Comparison of ENCODE assay signal across 12 mouse cellular contexts in the genomic region with DNA sequence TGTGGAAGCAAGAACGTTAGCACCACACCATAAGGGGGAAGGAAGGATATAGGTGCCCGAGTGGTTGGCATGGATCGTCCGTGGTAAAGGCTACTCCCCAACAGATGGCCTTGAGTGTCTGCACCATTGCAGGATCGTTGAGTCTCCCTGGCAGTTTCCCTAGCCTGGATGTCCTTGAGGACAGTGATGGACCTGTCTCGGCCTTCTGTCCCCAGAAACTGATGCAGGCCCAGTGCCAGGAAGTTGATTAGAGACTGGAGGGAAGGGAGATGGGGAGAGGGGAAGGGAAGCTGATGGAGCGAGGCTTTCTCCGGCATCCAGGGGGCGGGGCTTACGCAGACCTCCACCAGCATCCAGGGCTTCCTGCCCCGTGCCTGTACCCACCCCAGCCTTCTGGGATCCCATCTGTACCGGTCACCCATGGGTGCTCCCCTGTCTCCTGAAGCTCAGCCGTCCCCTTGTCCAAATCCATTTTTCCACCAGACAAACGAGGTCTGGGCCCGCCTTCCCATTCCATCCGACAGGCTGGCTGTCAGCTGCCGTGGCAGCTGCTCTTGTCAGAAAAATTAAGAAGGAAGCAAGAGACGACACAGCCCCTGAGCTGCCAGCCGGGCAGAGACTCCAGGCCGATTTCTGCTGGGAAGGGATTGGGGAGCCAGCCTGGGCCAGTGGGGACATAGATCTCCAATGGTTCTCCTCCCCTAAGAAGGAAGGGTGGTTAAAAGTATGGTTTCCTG. TPM values are rescaled to one million over a fixed set of nuclear protein-coding genes. Genes with fewer than 3 reads are reported as not detected.
DNase-seq lines count a peak whose midpoint lies in the region; ATAC-seq lines count a peak whose summit lies in the region.
"Had no signal": no experiment of that assay in that cellular context is flagged by ENCODE, and none has a peak within 500 bp of the region (broad histone marks: within the 10 kb centered on the region; RNA-seq: fewer than 3 reads in every experiment).

No protein-coding gene starts in this region.

- no peak overlapping the region for H3K4me2 ChIP-seq in hindbrain, embryonic 15.5 days
- H3K4me2 ChIP-seq: neural tube, embryonic 12.5 days had no signal

- H3K9ac ChIP-seq in hindbrain, embryonic 15.5 days, result no peak overlapping the region
- H3K9ac ChIP-seq: neural tube, embryonic 12.5 days had no signal

- H3K27ac ChIP-seq in hindbrain, embryonic 15.5 days (replicated peaks), result peak overlapping the region; percentile 62; the same call in 1 of the 2 replicates
- no peak overlapping the region for H3K27ac ChIP-seq in hindbrain, embryonic 10.5 days
- H3K27ac ChIP-seq: neural tube, embryonic 12.5 days had no signal

- H3K9me3 ChIP-seq in hindbrain, embryonic 15.5 days, result no peaks in the 10 kb centered on the region
- no peaks in the 10 kb centered on the region for H3K9me3 ChIP-seq in hindbrain, embryonic 10.5 days
- H3K9me3 ChIP-seq: neural tube, embryonic 12.5 days had no signal

- peaks cover 5% of the 10 kb centered on the region; the same call in 1 of the 2 replicates for H3K27me3 ChIP-seq in hindbrain, embryonic 15.5 days
- peaks cover 32% of the 10 kb centered on the region for H3K27me3 ChIP-seq in hindbrain, embryonic 10.5 days (ENCODE audit: insufficient read depth, poor library complexity, severe bottlenecking)

- no peaks in the 10 kb centered on the region for H3K36me3 ChIP-seq in hindbrain, embryonic 15.5 days
- H3K36me3 ChIP-seq in hindbrain, embryonic 10.5 days, result no peaks in the 10 kb centered on the region
- H3K36me3 ChIP-seq: neural tube, embryonic 12.5 days had no signal

- peak; percentile 46; the same call in 1 of the 2 replicates for ATAC-seq in hindbrain, embryonic 15.5 days (ENCODE audit: low FRiP score, low read depth)
- ATAC-seq in CD4-positive, CD25-positive, alpha-beta regulatory T cell, adult 4 months, result no peak

- no peak for DNase-seq in hindbrain, embryonic 10.5 days (ENCODE audit: low spot score)
- DNase-seq in right cerebral cortex, postnatal 4 days, result peak; percentile 21
- DNase-seq in right cerebral cortex, postnatal 14 days, result no peak
- DNase-seq in cerebellum, adult 8-10 months, result peak; percentile 36
- DNase-seq in thymus, postnatal 36 days, result no peak
- no peak for DNase-seq in adipocyte (ENCODE audit: low spot score)
- DNase-seq: heart, postnatal 10 days; kidney, adult 18-20 months; thymus, postnatal 4 days had no signal

- 48% methylated on average over 20 of the region's 20 CpGs for WGBS in hindbrain, embryonic 15.5 days
- whole genome bisulfite sequencing in hindbrain, embryonic 10.5 days, result 67% methylated on average over 20 of the region's 20 CpGs

- peaks cover 21% of the 10 kb centered on the region for H3K4me1 ChIP-seq in hindbrain, embryonic 15.5 days (replicated peaks)
- peaks cover 21% of the 10 kb centered on the region; the same call in 1 of the 2 replicates for H3K4me1 ChIP-seq in hindbrain, embryonic 10.5 days (replicated peaks)
- H3K4me1 ChIP-seq: neural tube, embryonic 12.5 days had no signal

- H3K4me3 ChIP-seq in hindbrain, embryonic 15.5 days, result no peak overlapping the region
- H3K4me3 ChIP-seq in hindbrain, embryonic 10.5 days, result no peak overlapping the region
- H3K4me3 ChIP-seq: neural tube, embryonic 12.5 days had no signal

RNA-seq across cellular contexts. Expression of a gene that starts 31.1 kb away (rescaled TPM):
- 0.22 and 0.26 TPM in 2 replicates for polyA plus RNA-seq in hindbrain, embryonic 15.5 days (2015; fragmentation: Nextera tagmentation; extraction: Ambion mirVana)
- polyA plus RNA-seq in hindbrain, embryonic 10.5 days (2016; fragmentation: Nextera tagmentation; extraction: Ambion mirVana), result 0.20 and 0.65 TPM in 2 replicates
- polyA plus RNA-seq in CD4-positive, CD25-positive, alpha-beta regulatory T cell, adult 4 months (2017; shearing (Covaris generic)), result 1 to 10 TPM; 3.6 to 4.4 TPM

Comparison
In these comparisons a context has a peak if more than half of its experiments do, and no peak if none do; other contexts are left out.
1. DNase-seq: peak in right cerebral cortex, postnatal 4 days (single experiment) and cerebellum, adult 8-10 months (single experiment); none in hindbrain, embryonic 10.5 days (single experiment), right cerebral cortex, postnatal 14 days (single experiment), thymus, postnatal 36 days (0 of 2) and adipocyte (single experiment).